Mouse (Mus musculus) Patski (cell line): ENCODE data around the gene Zswim4. TPM values are rescaled to one million over a fixed set of nuclear protein-coding genes. Genes with fewer than 3 reads are reported as not detected.
A peak's percentile ranks its signal among the peaks of the same experiment; 100 is the strongest.

Source experiments
- ATAC-seq: fragments of 100-300 bp; one replicate; pipeline ENCODE4 v1.8.0; 2021
- CTCF ChIA-PET: fragments of 350-600 bp; sonication (Branson Sonifier 250); formaldehyde crosslinking; loops from one replicate; lab custom pipeline; 2022; ENCODE audit warnings: inconsistent platforms; lab: Charles Lee
- POLR2A ChIA-PET: fragments of 350-600 bp; sonication (Branson Sonifier 250); formaldehyde crosslinking; loops from one replicate; lab custom pipeline; 2022; ENCODE audit warnings: antibody characterized with exemption, inconsistent platforms; lab: Charles Lee
- DNase-seq: peaks from one replicate; pipeline ENCODE4 v3.0.0-alpha.2; 2011; ENCODE audit warnings: low read depth, low spot score
- H3K27me3 ChIP-seq: fragments of 371-371 bp; one replicate; pipeline ENCODE4 v1.5.1; 2021
- CTCF ChIP-seq: fragments of 100-300 bp; IDR thresholded peaks from one replicate; pipeline ENCODE4 v1.5.1; 2021
- in situ Hi-C: fragments of 300-500 bp; cut with MboI; formaldehyde crosslinking; loops from 3 replicates; pipeline ENCODE4 v1.11.1; 2018; ENCODE audit warnings: low pct_unique_long_range_greater_than_20kb, mixed read lengths
- polyA plus RNA-seq: library from polyadenylated mRNA; unstranded; gene quantifications from one replicate; pipeline ENCODE4 v1.2.3, GENCODE M21; 2021

The Zswim4 gene
- polyA plus RNA-seq, 1 experiment from 2014 or later, result 22.4 TPM

DNA sequence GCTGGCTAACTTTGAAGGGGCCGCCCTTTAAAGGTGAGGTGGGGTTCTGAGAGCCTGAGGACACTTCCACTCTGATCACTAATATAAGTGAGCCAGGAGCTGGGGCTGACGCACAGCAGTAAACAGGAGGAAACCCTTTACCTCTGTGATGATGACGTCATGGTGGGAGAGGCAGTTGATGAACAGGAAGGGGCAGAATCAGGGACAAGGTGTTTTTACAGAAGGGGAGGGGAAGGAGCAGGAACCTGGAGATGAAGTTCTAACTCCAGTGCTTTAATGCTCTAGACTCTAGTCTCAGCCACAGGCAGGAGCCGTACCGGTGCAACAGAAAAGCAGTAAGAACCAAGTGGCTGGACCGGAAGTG, 19.6 kb upstream of the Zswim4 start:
- ATAC-seq, result peak; percentile 14
- DNase-seq, result no peak
- POLR2A ChIA-PET, result interaction anchor here (1.1 to 1.9 kb wide), 3 partner anchors 14 to 70 kb away, joined by 4 to 9 read pairs (median 5); partner anchors contain the start of gene Zswim4

DNA sequence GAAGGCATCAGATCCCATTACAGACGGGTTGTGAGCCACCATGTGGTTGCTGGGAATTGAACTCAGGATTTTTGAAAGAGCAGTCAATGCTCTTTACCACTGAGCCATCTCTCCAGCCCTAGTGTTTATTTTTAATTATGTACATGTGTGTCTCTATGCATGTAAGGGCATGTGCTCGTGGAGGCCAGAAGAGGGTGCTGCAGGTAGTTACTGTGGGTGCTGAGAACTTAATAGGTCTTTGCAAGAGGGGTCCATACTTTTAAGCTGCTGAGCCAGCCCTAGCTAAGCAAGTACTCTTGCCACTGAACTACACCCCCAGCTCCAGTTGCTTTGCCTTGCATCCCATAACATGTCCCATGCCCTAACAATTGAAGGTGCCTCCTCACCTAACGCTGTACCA, 19.0 kb upstream of the Zswim4 start:
- ATAC-seq (no peak), DNase-seq (no peak)
- TF ChIP-seq CTCF, result no peak
- in situ Hi-C loops, result no loop called here
- no peaks in the 10 kb centered on the region for H3K27me3 ChIP-seq
- ChIA-PET POLR2A (interaction anchor here (1.8 to 1.9 kb wide), 2 partner anchors 14 to 18 kb away, joined by 5 to 9 read pairs; partner anchors contain the start of gene Zswim4), CTCF (interaction anchor here (1.2 to 1.5 kb wide), 4 partner anchors 10 to 54 kb away, joined by 3 to 5 read pairs (median 4); no protein-coding TSS in a partner anchor)

More for the DNA sequence above, 19.6 kb upstream of the Zswim4 start:
- no peak for TF ChIP-seq CTCF
- CTCF ChIA-PET, result interaction anchor here (1.2 to 1.7 kb wide), 7 partner anchors 9 to 55 kb away, joined by 3 to 5 read pairs (median 4); no protein-coding TSS in a partner anchor
- no peaks in the 10 kb centered on the region for H3K27me3 ChIP-seq
- in situ Hi-C loops, result no loop called here

GRCm38 (mm10) chr8:84249257-84250170, 12.7 kb upstream of the Zswim4 start, which contains the start of gene D8Ertd738e:
D8Ertd738e (minus strand) TSS chr8:84249719.
- no peak for TF ChIP-seq CTCF
- ChIA-PET POLR2A (interaction anchor here (1.0 kb wide), 1 partner anchor 21 kb away, joined by 3 read pairs; the partner anchor contains the start of gene Ccdc130), CTCF (no interaction called here)
- ATAC-seq (peak; percentile 74), DNase-seq (no peak)
- no peaks in the 10 kb centered on the region for H3K27me3 ChIP-seq
- in situ Hi-C loops, result no loop called here

DNA sequence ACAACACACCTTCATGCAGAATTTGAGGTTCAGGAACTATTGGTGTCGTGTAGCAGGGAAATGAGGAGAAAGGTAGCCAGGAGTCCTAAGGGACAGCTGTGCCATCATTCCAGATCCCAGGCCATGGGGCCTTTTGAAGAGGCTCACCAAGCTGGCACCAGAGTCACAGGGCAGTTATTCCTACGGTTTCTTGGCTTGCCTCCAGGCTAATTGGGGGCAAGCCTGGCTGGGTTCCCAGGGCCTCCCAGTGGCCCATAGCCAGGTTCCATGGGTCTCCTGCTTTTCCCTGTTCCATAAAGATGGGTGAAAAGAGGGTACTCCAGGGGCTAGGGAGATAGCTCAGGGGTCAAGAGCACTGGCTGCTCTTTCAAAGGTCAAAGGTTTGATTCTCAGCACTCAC, 5.0 kb upstream of the Zswim4 start:
- ChIA-PET POLR2A (interaction anchor here (2.4 kb wide), 1 partner anchor 15 kb away, joined by 9 read pairs; the partner anchor contains the start of gene Mri1), CTCF (interaction anchor here (1.0 to 1.6 kb wide), 2 partner anchors 14 to 23 kb away, joined by 3 read pairs; no protein-coding TSS in a partner anchor)
- no peak for ATAC-seq
- TF ChIP-seq CTCF, result no peak
- H3K27me3 ChIP-seq, result no peaks in the 10 kb centered on the region
- DNase-seq, result no peak
- in situ Hi-C loops, result no loop called here

DNA sequence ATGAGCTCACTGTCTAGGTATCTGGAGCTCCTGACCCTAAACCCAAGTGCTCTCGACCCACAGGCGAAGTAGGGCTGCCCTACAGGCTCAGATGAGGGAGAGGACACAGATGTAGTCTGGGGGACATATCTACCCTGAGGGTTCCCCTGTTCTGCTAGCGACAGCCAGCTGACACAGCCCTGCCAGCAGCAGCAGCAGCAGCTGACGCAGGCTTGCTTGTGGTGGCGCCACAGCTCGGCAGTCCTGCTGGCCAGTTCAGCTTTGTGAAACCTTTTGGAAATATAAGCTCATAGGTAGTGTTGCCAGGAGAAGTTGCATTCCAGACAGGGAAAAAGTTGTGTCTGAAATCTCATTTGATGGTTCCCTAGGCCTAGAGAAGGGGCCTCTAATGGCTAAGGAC, 4.3 kb upstream of the Zswim4 start:
- CTCF ChIA-PET, result interaction anchor here (0.8 to 1.8 kb wide), 4 partner anchors 15 to 55 kb away, joined by 3 to 5 read pairs (median 3); no protein-coding TSS in a partner anchor
- POLR2A ChIA-PET, result interaction anchor here (1.0 to 2.4 kb wide), 2 partner anchors 15 to 40 kb away, joined by 3 to 9 read pairs; partner anchors contain the start of gene Mri1
- H3K27me3 ChIP-seq, result no peaks in the 10 kb centered on the region
- no peak for TF ChIP-seq CTCF
- in situ Hi-C loops, result no loop called here
- no peak for DNase-seq
- no peak for ATAC-seq

GRCm38 (mm10) chr8:84237542-84238229, 831 bp upstream of the Zswim4 start:
- DNase-seq (no peak), ATAC-seq (peak; percentile 31)
- ChIA-PET CTCF (interaction anchor here (1.1 kb wide), 1 partner anchor 10 kb away, joined by 3 read pairs; no protein-coding TSS in a partner anchor), POLR2A (interaction anchor here (0.7 to 1.5 kb wide), 4 partner anchors 9 to 36 kb away, joined by 3 to 5 read pairs (median 3); partner anchors contain the start of gene Mri1)
- no peaks in the 10 kb centered on the region for H3K27me3 ChIP-seq
- in situ Hi-C loops, result no loop called here
- TF ChIP-seq CTCF, result no peak

- ATAC-seq (no peak), DNase-seq (no peak)
- TF ChIP-seq CTCF, result no peak
- in situ Hi-C loops, result no loop called here
- H3K27me3 ChIP-seq, result no peaks in the 10 kb centered on the region
- CTCF ChIA-PET, result no interaction called here
- POLR2A ChIA-PET, result interaction anchor here (1.0 to 1.5 kb wide), 3 partner anchors 14 to 35 kb away, joined by 3 to 5 read pairs (median 3); partner anchors contain the start of gene Mri1
Observed at GRCm38 (mm10) chr8:84236410-84236997, 351 bp downstream of the Zswim4 start.

GRCm38 (mm10) chr8:84235746-84236409, 977 bp downstream of the Zswim4 start:
- TF ChIP-seq CTCF, result no peak
- DNase-seq (no peak), ATAC-seq (no peak)
- H3K27me3 ChIP-seq, result no peaks in the 10 kb centered on the region
- in situ Hi-C loops, result no loop called here
- ChIA-PET CTCF (no interaction called here), POLR2A (no interaction called here)

GRCm38 (mm10) chr8:84233055-84233454, 3.8 kb downstream of the Zswim4 start:
- ChIA-PET POLR2A (interaction anchor here (1.0 kb wide), 1 partner anchor 15 kb away, joined by 3 read pairs; no protein-coding TSS in a partner anchor), CTCF (interaction anchor here (0.9 to 2.0 kb wide), 2 partner anchors 24 to 46 kb away, joined by 3 to 5 read pairs; partner anchors contain the start of gene Mri1)
- no peaks in the 10 kb centered on the region for H3K27me3 ChIP-seq
- ATAC-seq, result no peak
- in situ Hi-C loops, result no loop called here
- no peak for TF ChIP-seq CTCF
- no peak for DNase-seq
